Mouse (Mus musculus): ENCODE data around the gene Fam120a. TPM values are rescaled to one million over a fixed set of nuclear protein-coding genes. Genes with fewer than 3 reads are reported as not detected.

Gene Fam120a
- polyA plus RNA-seq (2012; ENCODE audit: insufficient read depth, low replicate concordance) = 60.7 and 71.7 TPM in 2 replicates

DNA sequence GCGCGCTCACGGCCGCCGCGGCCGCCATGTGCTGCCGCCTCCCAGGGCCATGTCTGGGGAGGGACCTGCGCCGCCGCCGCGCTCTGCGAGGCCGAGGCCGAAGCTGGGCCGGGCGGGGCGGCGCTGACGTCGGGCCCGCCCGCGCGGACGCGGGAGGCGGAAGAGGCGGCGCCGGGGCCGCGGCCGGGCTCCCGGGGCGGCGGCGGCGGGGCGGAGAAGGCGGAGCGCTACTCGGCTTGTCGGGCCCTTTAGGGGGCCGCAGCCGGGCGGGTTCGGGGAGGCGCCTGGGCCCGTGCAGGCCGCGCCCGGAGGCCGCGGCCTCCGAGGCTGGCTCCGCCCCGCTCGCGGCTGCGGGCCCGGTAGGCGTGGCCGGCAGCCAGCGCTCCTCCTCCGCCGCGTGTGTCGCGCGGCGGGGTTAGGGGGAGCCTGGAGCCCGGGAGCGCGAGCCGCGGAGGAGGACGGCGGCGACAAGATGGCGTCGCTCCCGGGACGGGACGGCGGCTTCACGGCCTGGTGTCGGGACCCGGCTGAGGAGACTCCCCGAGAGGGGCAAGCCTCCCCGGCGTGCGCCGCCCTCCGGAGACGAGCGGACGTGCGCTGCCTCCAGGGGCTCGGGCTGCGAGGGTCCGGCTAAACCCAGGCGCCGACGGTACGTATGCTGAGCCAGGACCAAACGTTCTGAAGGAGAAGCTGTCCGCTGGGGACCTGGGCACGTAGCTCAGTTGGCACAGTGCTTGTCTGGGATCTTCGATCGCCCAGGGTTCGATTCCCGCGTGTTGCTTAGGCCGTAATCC lies at the start of gene Fam120a:
Fam120a (minus strand) TSS at position 62 of the 794 bp plus-strand sequence.
- peaks cover 62% of the 10 kb centered on the region for H3K4me1 ChIP-seq
- peak within 1 kb of the TSS; percentile 96 for H3K4me3 ChIP-seq (replicated peaks)
- TF ChIP-seq FLI1 (IDR thresholded peaks at IDR 0.05; ENCODE audit: low read length) (no peak), GATA1 (IDR thresholded peaks at IDR 0.05; ENCODE audit: borderline replicate concordance, low read length) (no peak)
- H3K36me3 ChIP-seq (replicated peaks; ENCODE audit: low read length) = peaks cover 30% of the 10 kb centered on the region
- H3K9me3 ChIP-seq = no peaks in the 10 kb centered on the region
- no peaks in the 10 kb centered on the region for H3K27me3 ChIP-seq (replicated peaks)

- TF ChIP-seq FLI1 (IDR thresholded peaks at IDR 0.05; ENCODE audit: low read length) = no peak
- no peak for TF ChIP-seq GATA1 (IDR thresholded peaks at IDR 0.05; ENCODE audit: borderline replicate concordance, low read length)
- peaks cover 16% of the 10 kb centered on the region for H3K9me3 ChIP-seq
- peaks cover 9% of the 10 kb centered on the region for H3K4me1 ChIP-seq
- H3K27me3 ChIP-seq (replicated peaks) = peaks cover 13% of the 10 kb centered on the region
- H3K36me3 ChIP-seq (replicated peaks; ENCODE audit: low read length) = no peaks in the 10 kb centered on the region
- no peak overlapping the region for H3K4me3 ChIP-seq (replicated peaks)
Measured at GRCm38 (mm10) chr13:49017375-49017774, 49.6 kb upstream of the Fam120a start.

DNA sequence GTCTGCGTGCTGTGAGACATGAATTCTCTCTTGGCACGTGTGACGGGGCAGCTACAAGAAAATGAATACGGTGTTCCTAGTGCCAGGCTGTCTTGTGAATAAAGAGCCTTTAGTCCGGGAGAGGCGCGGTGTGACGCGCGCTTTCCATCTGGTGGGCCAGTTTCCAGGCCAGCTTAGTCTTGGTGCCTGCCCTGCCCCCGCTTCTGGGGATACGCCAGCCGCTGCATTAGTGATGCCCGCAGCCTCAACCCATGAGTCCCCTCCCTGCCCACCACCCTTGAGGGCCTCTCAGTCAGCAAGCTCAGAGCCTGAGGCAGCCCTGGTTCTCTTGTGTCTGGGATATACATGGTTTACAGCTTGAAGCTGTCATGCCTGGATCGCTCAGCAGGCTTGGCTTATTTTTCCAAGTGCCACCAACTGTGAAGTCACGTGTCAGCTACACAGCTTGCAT lies 48.5 kb upstream of the Fam120a start:
- Histone ChIP-seq H3K4me3 (replicated peaks) (no peak overlapping the region), H3K36me3 (replicated peaks; ENCODE audit: low read length) (no peaks in the 10 kb centered on the region), H3K27me3 (replicated peaks) (peaks cover 15% of the 10 kb centered on the region), H3K9me3 (peaks cover 16% of the 10 kb centered on the region), H3K4me1 (peaks cover 9% of the 10 kb centered on the region)
- TF ChIP-seq GATA1 (IDR thresholded peaks at IDR 0.05; ENCODE audit: borderline replicate concordance, low read length) (no peak), FLI1 (IDR thresholded peaks at IDR 0.05; ENCODE audit: low read length) (no peak)

- Histone ChIP-seq H3K36me3 (replicated peaks; ENCODE audit: low read length) (no peaks in the 10 kb centered on the region), H3K9me3 (peaks cover 16% of the 10 kb centered on the region), H3K4me3 (replicated peaks) (no peak overlapping the region), H3K27me3 (replicated peaks) (peaks cover 21% of the 10 kb centered on the region), H3K4me1 (peaks cover 9% of the 10 kb centered on the region)
- TF ChIP-seq FLI1 (IDR thresholded peaks at IDR 0.05; ENCODE audit: low read length) (no peak), GATA1 (IDR thresholded peaks at IDR 0.05; ENCODE audit: borderline replicate concordance, low read length) (no peak)
Measured at GRCm38 (mm10) chr13:49015366-49016306, 47.8 kb upstream of the Fam120a start.

DNA sequence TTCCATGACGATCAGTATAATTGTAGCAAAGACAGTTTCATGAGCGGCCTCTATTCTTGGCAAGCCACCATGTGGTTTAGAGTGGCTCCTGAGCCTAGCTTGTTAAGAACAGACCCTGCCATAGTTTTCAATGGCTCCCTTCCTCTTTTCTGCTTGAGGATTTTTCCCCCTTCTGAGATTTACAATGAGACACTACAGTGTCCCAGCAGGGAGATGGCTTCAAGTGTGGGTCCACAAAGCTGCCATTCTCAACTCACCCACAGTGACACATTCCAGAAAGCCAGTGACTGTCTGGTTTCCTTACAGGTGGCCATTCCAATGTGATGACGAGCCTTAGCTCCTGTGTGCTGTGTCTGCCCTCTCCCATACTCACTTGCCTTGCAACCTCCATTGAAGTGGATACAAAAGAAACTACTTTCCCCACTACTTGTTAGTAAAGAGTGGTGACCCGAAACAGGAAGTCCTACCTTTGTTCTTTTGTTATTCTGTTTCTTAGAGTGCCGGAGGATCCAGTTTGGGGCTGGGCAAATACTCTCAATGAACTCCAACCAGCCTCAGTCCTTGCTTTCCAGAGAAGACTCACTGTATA lies 45.5 kb upstream of the Fam120a start:
- no peak for TF ChIP-seq FLI1 (IDR thresholded peaks at IDR 0.05; ENCODE audit: low read length)

GRCm38 (mm10) chr13:49001691-49002090 lies 33.9 kb upstream of the Fam120a start:
- Histone ChIP-seq H3K4me1 (peaks cover 4% of the 10 kb centered on the region; the same call in 1 of the 2 replicates), H3K4me3 (replicated peaks) (no peak overlapping the region), H3K27me3 (replicated peaks) (peaks cover 20% of the 10 kb centered on the region), H3K9me3 (no peaks in the 10 kb centered on the region), H3K36me3 (replicated peaks; ENCODE audit: low read length) (no peaks in the 10 kb centered on the region)
- TF ChIP-seq GATA1 (IDR thresholded peaks at IDR 0.05; ENCODE audit: borderline replicate concordance, low read length) = no peak
- no peak for TF ChIP-seq FLI1 (IDR thresholded peaks at IDR 0.05; ENCODE audit: low read length)

More for the DNA sequence above, 45.5 kb upstream of the Fam120a start:
- Histone ChIP-seq H3K27me3 (replicated peaks) (peaks cover 29% of the 10 kb centered on the region), H3K9me3 (peaks cover 16% of the 10 kb centered on the region), H3K4me1 (0 out of 2 replicates have a peak, but pooled peaks cover 2% of the 10 kb centered on the region), H3K36me3 (replicated peaks; ENCODE audit: low read length) (no peaks in the 10 kb centered on the region), H3K4me3 (replicated peaks) (no peak overlapping the region)

GRCm38 (mm10) chr13:48998591-48998990 lies 30.8 kb upstream of the Fam120a start:
- no peaks in the 10 kb centered on the region for H3K9me3 ChIP-seq
- H3K4me3 ChIP-seq (replicated peaks) = no peak overlapping the region
- no peaks in the 10 kb centered on the region for H3K36me3 ChIP-seq (replicated peaks; ENCODE audit: low read length)
- peaks cover 14% of the 10 kb centered on the region for H3K4me1 ChIP-seq
- H3K27me3 ChIP-seq (replicated peaks) = peaks cover 19% of the 10 kb centered on the region
- TF ChIP-seq FLI1 (IDR thresholded peaks at IDR 0.05; ENCODE audit: low read length) = no peak
- TF ChIP-seq GATA1 (IDR thresholded peaks at IDR 0.05; ENCODE audit: borderline replicate concordance, low read length) = no peak

GRCm38 (mm10) chr13:48996731-48997130 lies 28.9 kb upstream of the Fam120a start:
- peaks cover 14% of the 10 kb centered on the region for H3K4me1 ChIP-seq
- no peak for TF ChIP-seq FLI1 (IDR thresholded peaks at IDR 0.05; ENCODE audit: low read length)
- no peak for TF ChIP-seq GATA1 (IDR thresholded peaks at IDR 0.05; ENCODE audit: borderline replicate concordance, low read length)
- H3K9me3 ChIP-seq = no peaks in the 10 kb centered on the region
- H3K27me3 ChIP-seq (replicated peaks) = peaks cover 13% of the 10 kb centered on the region
- H3K4me3 ChIP-seq (replicated peaks) = no peak overlapping the region
- no peaks in the 10 kb centered on the region for H3K36me3 ChIP-seq (replicated peaks; ENCODE audit: low read length)

- H3K27me3 ChIP-seq (replicated peaks) = peaks cover 9% of the 10 kb centered on the region
- TF ChIP-seq FLI1 (IDR thresholded peaks at IDR 0.05; ENCODE audit: low read length) (no peak), GATA1 (IDR thresholded peaks at IDR 0.05; ENCODE audit: borderline replicate concordance, low read length) (no peak)
- H3K9me3 ChIP-seq = no peaks in the 10 kb centered on the region
- peak overlapping the region; percentile 39 for H3K4me3 ChIP-seq (replicated peaks)
- H3K4me1 ChIP-seq = peaks cover 19% of the 10 kb centered on the region
- H3K36me3 ChIP-seq (replicated peaks; ENCODE audit: low read length) = no peaks in the 10 kb centered on the region
Measured at GRCm38 (mm10) chr13:48994903-48995302, 27.1 kb upstream of the Fam120a start.

Measured in megakaryocyte, embryonic 14.5 days (primary cell).